Mouse (Mus musculus): Measurements from ENCODE around the gene Npr3. TPM values are rescaled to one million over a fixed set of nuclear protein-coding genes. Genes with fewer than 3 reads are reported as not detected.
"Not testable (repeated sequence)": the region's sequence is repeated elsewhere in the genome, so short reads cannot be mapped to it uniquely, and the experiment has no call there.

The Npr3 gene
- total RNA-seq, 2 experiments from 2014 or later = not detected

- no peak for ATAC-seq (replicated peaks; ENCODE audit: poor library complexity)
Observed at GRCm38 (mm10) chr15:11882508-11883205, 24.4 kb downstream of the Npr3 start.

- ATAC-seq (replicated peaks; ENCODE audit: poor library complexity) = no peak
Observed at GRCm38 (mm10) chr15:11881822-11882221, 25.3 kb downstream of the Npr3 start.

GRCm38 (mm10) chr15:11878334-11878733, 28.8 kb downstream of the Npr3 start:
- no peak for ATAC-seq (replicated peaks; ENCODE audit: poor library complexity)

GRCm38 (mm10) chr15:11877273-11877672, 29.8 kb downstream of the Npr3 start:
- ATAC-seq (replicated peaks; ENCODE audit: poor library complexity) = no peak

- no peak for ATAC-seq (replicated peaks; ENCODE audit: poor library complexity)
Observed at GRCm38 (mm10) chr15:11866918-11867317, 40.2 kb downstream of the Npr3 start.

- ATAC-seq (replicated peaks; ENCODE audit: poor library complexity) = no peak
Observed at GRCm38 (mm10) chr15:11863540-11863818, 43.6 kb downstream of the Npr3 start.

- no peak for ATAC-seq (replicated peaks; ENCODE audit: poor library complexity)
Observed at GRCm38 (mm10) chr15:11862785-11863539, 44.1 kb downstream of the Npr3 start.

GRCm38 (mm10) chr15:11862253-11862652, 44.8 kb downstream of the Npr3 start:
- no peak for ATAC-seq (replicated peaks; ENCODE audit: poor library complexity)

- ATAC-seq (replicated peaks; ENCODE audit: poor library complexity) = no peak
Observed at GRCm38 (mm10) chr15:11860259-11860658, 46.8 kb downstream of the Npr3 start.

GRCm38 (mm10) chr15:11859829-11860228, 47.3 kb downstream of the Npr3 start:
- no peak for ATAC-seq (replicated peaks; ENCODE audit: poor library complexity)

- ATAC-seq (replicated peaks; ENCODE audit: poor library complexity) = no peak
Observed at GRCm38 (mm10) chr15:11858411-11858810, 48.7 kb downstream of the Npr3 start.

- no peak for ATAC-seq (replicated peaks; ENCODE audit: poor library complexity)
Observed at GRCm38 (mm10) chr15:11845204-11846062, 61.7 kb downstream of the Npr3 start.

GRCm38 (mm10) chr15:11844115-11844514, 63.0 kb downstream of the Npr3 start:
- ATAC-seq (replicated peaks; ENCODE audit: poor library complexity) = no peak

- no peak for ATAC-seq (replicated peaks; ENCODE audit: poor library complexity)
Observed at GRCm38 (mm10) chr15:11841828-11842227, 65.3 kb downstream of the Npr3 start.

- ATAC-seq (replicated peaks; ENCODE audit: poor library complexity) = no peak
Observed at GRCm38 (mm10) chr15:11835913-11836312, 71.2 kb downstream of the Npr3 start.

GRCm38 (mm10) chr15:11822347-11822746, 84.7 kb downstream of the Npr3 start:
- ATAC-seq (replicated peaks; ENCODE audit: poor library complexity) = not testable (repeated sequence)

GRCm38 (mm10) chr15:11815551-11815950, 91.5 kb downstream of the Npr3 start:
- ATAC-seq (replicated peaks; ENCODE audit: poor library complexity) = no peak

- no peak for ATAC-seq (replicated peaks; ENCODE audit: poor library complexity)
Observed at GRCm38 (mm10) chr15:11803576-11803975, 103.5 kb downstream of the Npr3 start.

- ATAC-seq (replicated peaks; ENCODE audit: poor library complexity) = no peak
Observed at GRCm38 (mm10) chr15:11801863-11802722, 105.0 kb downstream of the Npr3 start.

GRCm38 (mm10) chr15:11794632-11795031, 112.5 kb downstream of the Npr3 start:
- no peak for ATAC-seq (replicated peaks; ENCODE audit: poor library complexity)
